Comparison of ENCODE assay signal across 8 mouse cellular contexts in genomic region chr14:54685471-54685870, GRCm38 (mm10). TPM values are rescaled to one million over a fixed set of nuclear protein-coding genes. Genes with fewer than 3 reads are reported as not detected.
DNase-seq lines count a peak whose midpoint lies in the region; ATAC-seq and TF ChIP-seq lines count a peak whose summit lies in the region.

No protein-coding gene starts in this region.

- no peak for TF ChIP-seq CTCF in spleen, adult 2 months (IDR thresholded peaks at IDR 0.05; ENCODE audit: extremely low read depth, insufficient read depth, insufficient read length, insufficient replicate concordance)
- no peak for TF ChIP-seq CTCF in liver, adult 2 months (IDR thresholded peaks at IDR 0.05; ENCODE audit: low read depth, low read length)

- H3K9me3 ChIP-seq in forebrain, embryonic 11.5 days (ENCODE audit: control insufficient read depth, low read length): no peaks in the 10 kb centered on the region
- no peaks in the 10 kb centered on the region for H3K9me3 ChIP-seq in stomach, embryonic 16.5 days (replicated peaks; ENCODE audit: control insufficient read depth, low read length)

- DNase-seq in spleen, adult 2 months (ENCODE audit: low read depth in 1 of 2, low spot score in 2 of 2): no peak
- no peak for DNase-seq in spleen, adult 18-20 months
- DNase-seq in forebrain, embryonic 11.5 days (ENCODE audit: low spot score): no peak
- peak; percentile 52 for DNase-seq in liver, adult 2 months (ENCODE audit: extremely low read depth, low read depth, low spot score)
- DNase-seq in retina, embryonic 14.5 days (ENCODE audit: low spot score): no peak
- no peak for DNase-seq in left cerebral cortex, adult 18-20 months (ENCODE audit: low spot score in 2 of 2)
- DNase-seq in frontal cortex, postnatal 14 days (ENCODE audit: low spot score in 2 of 2): no peak

- TF ChIP-seq POLR2A in spleen, adult 2 months (IDR thresholded peaks at IDR 0.05; ENCODE audit: low read depth, low read length): no peak
- no peak for TF ChIP-seq POLR2A in liver, adult 2 months (IDR thresholded peaks at IDR 0.05; ENCODE audit: extremely low read depth, insufficient read depth, low read length)

- peaks cover 27% of the 10 kb centered on the region; the same call in 1 of the 2 replicates for H3K79me2 ChIP-seq in liver, adult 2 months (ENCODE audit: control insufficient read depth, insufficient read depth, low read length)

- H3K4me1 ChIP-seq in spleen, adult 2 months (ENCODE audit: control insufficient read depth, insufficient read depth, insufficient read length): no peaks in the 10 kb centered on the region; the same call in 1 of the 2 replicates
- H3K4me1 ChIP-seq in forebrain, embryonic 11.5 days (replicated peaks; ENCODE audit: control insufficient read depth, insufficient read depth, low read length): peaks cover 5% of the 10 kb centered on the region; the same call in 1 of the 2 replicates
- H3K4me1 ChIP-seq in liver, adult 2 months (ENCODE audit: control insufficient read depth, insufficient read depth, low read length): peaks cover 7% of the 10 kb centered on the region
- H3K4me1 ChIP-seq in stomach, embryonic 16.5 days (ENCODE audit: control insufficient read depth, insufficient read depth, low read length): peaks cover 18% of the 10 kb centered on the region

- ATAC-seq in forebrain, embryonic 11.5 days (replicated peaks; ENCODE audit: low FRiP score): 0 out of 2 replicates have a peak, but pooled peaks have one; percentile 1
- no peak for ATAC-seq in stomach, embryonic 16.5 days (ENCODE audit: insufficient read depth, low FRiP score)

- no peaks in the 10 kb centered on the region for H3K27me3 ChIP-seq in spleen, adult 2 months (ENCODE audit: control insufficient read depth, insufficient read depth, low read length)
- no peaks in the 10 kb centered on the region for H3K27me3 ChIP-seq in forebrain, embryonic 11.5 days (ENCODE audit: control insufficient read depth, insufficient read depth, low read length)
- H3K27me3 ChIP-seq in liver, adult 2 months (ENCODE audit: control insufficient read depth, insufficient read depth, low read length): no peaks in the 10 kb centered on the region
- no peaks in the 10 kb centered on the region for H3K27me3 ChIP-seq in stomach, embryonic 16.5 days (ENCODE audit: control insufficient read depth, insufficient read depth, low read length)

- peaks cover 11% of the 10 kb centered on the region for H3K36me3 ChIP-seq in spleen, adult 2 months (ENCODE audit: control insufficient read depth, insufficient read depth, low read length)
- peaks cover under 1% of the 10 kb centered on the region for H3K36me3 ChIP-seq in forebrain, embryonic 11.5 days (ENCODE audit: control insufficient read depth, insufficient read depth, low read length)
- peaks cover 25% of the 10 kb centered on the region for H3K36me3 ChIP-seq in liver, adult 2 months (ENCODE audit: control insufficient read depth, insufficient read depth, low read length)
- no peaks in the 10 kb centered on the region; the same call in 1 of the 2 replicates for H3K36me3 ChIP-seq in stomach, embryonic 16.5 days (ENCODE audit: control insufficient read depth, insufficient read depth, low read length)

- 2% methylated on average over 8 of the region's 8 CpGs for WGBS in spleen, adult 2 months
- 15% methylated on average over 8 of the region's 8 CpGs for WGBS in forebrain, embryonic 11.5 days
- under 1% methylated on average over 8 of the region's 8 CpGs for WGBS in liver, adult 2 months
- WGBS in stomach, embryonic 16.5 days: 5% methylated on average over 8 of the region's 8 CpGs

- H3K4me3 ChIP-seq in spleen, adult 2 months (ENCODE audit: extremely low read depth, insufficient read depth, insufficient read length): peak overlapping the region; percentile 98
- peak overlapping the region; percentile 75 for H3K4me3 ChIP-seq in forebrain, embryonic 11.5 days (ENCODE audit: low read depth, low read length)
- H3K4me3 ChIP-seq in liver, adult 2 months (ENCODE audit: insufficient read depth, low read depth, low read length): peak overlapping the region; percentile 90
- H3K4me3 ChIP-seq in stomach, embryonic 16.5 days (replicated peaks; ENCODE audit: low read length): peak overlapping the region; percentile 84

- peak overlapping the region; percentile 78 for H3K4me2 ChIP-seq in forebrain, embryonic 11.5 days (ENCODE audit: low read depth, low read length, severe bottlenecking)
- H3K4me2 ChIP-seq in stomach, embryonic 16.5 days (ENCODE audit: low read depth, low read length): peak overlapping the region; percentile 86

- H3K27ac ChIP-seq in spleen, adult 2 months (ENCODE audit: insufficient read depth, low read length): no peak overlapping the region
- H3K27ac ChIP-seq in forebrain, embryonic 11.5 days (ENCODE audit: low read depth, low read length): no peak overlapping the region
- H3K27ac ChIP-seq in liver, adult 2 months (replicated peaks; ENCODE audit: insufficient read depth, low read depth, low read length): peak overlapping the region; percentile 96
- peak overlapping the region; percentile 97 for H3K27ac ChIP-seq in stomach, embryonic 16.5 days (ENCODE audit: low read length)

- H3K9ac ChIP-seq in forebrain, embryonic 11.5 days (ENCODE audit: low read length): peak overlapping the region; percentile 92
- peak overlapping the region; percentile 96 for H3K9ac ChIP-seq in liver, adult 2 months (ENCODE audit: low read depth, low read length)
- H3K9ac ChIP-seq in stomach, embryonic 16.5 days (ENCODE audit: low read length): peak overlapping the region; percentile 95

RNA-seq across cellular contexts. Expression of gene 1700123O20Rik, which starts 0.5 kb away (rescaled TPM):
- polyA plus RNA-seq in spleen, adult 2 months (2012; rRNA removed): 32.9 and 66.9 TPM in 2 replicates
- polyA plus RNA-seq in forebrain, embryonic 11.5 days (2014; fragmentation: Nextera tagmentation; extraction: Ambion mirVana): 89.9 and 94.4 TPM in 2 replicates
- 30.6 and 36.0 TPM in 2 replicates for total RNA-seq in liver, adult 2 months (2014; rRNA removed)
- polyA plus RNA-seq in liver, adult 2 months (2012; rRNA removed): 36.7 and 39.0 TPM in 2 replicates
- polyA plus RNA-seq in stomach, embryonic 16.5 days (2015; fragmentation: Nextera tagmentation; extraction: Ambion mirVana): 68.3 and 76.6 TPM in 2 replicates
- 10 to 100 TPM; 22.9 to 25.8 TPM for total RNA-seq in left cerebral cortex, adult 18-20 months (2021)

RNA-seq across cellular contexts. Expression of gene Acin1, which starts 1.3 kb away (rescaled TPM):
- 126 and 130 TPM in 2 replicates for polyA plus RNA-seq in spleen, adult 2 months (2012; rRNA removed)
- 150 and 160 TPM in 2 replicates for polyA plus RNA-seq in forebrain, embryonic 11.5 days (2014; fragmentation: Nextera tagmentation; extraction: Ambion mirVana)
- total RNA-seq in liver, adult 2 months (2014; rRNA removed): 39.7 and 44.3 TPM in 2 replicates
- polyA plus RNA-seq in liver, adult 2 months (2012; rRNA removed): 39.0 and 49.1 TPM in 2 replicates
- 89.1 and 101 TPM in 2 replicates for polyA plus RNA-seq in stomach, embryonic 16.5 days (2015; fragmentation: Nextera tagmentation; extraction: Ambion mirVana)
- total RNA-seq in left cerebral cortex, adult 18-20 months (2021): 100 to 1,000 TPM; 193 to 195 TPM

RNA-seq across cellular contexts. Expression of gene Gm29776, which starts 13.2 kb away (rescaled TPM):
- polyA plus RNA-seq in spleen, adult 2 months (2012; rRNA removed): 0.04 and 0.07 TPM in 2 replicates
- polyA plus RNA-seq in forebrain, embryonic 11.5 days (2014; fragmentation: Nextera tagmentation; extraction: Ambion mirVana): 0.17 and 0.23 TPM in 2 replicates
- total RNA-seq in liver, adult 2 months (2014; rRNA removed): not detected in 2 replicates
- polyA plus RNA-seq in liver, adult 2 months (2012; rRNA removed): not detected in 2 replicates
- polyA plus RNA-seq in stomach, embryonic 16.5 days (2015; fragmentation: Nextera tagmentation; extraction: Ambion mirVana): 0.15 and 0.19 TPM in 2 replicates
- total RNA-seq in left cerebral cortex, adult 18-20 months (2021): not detected

RNA-seq across cellular contexts. Expression of gene Cebpe, which starts 26.5 kb away (rescaled TPM):
- polyA plus RNA-seq in spleen, adult 2 months (2012; rRNA removed): 5.2 and 5.9 TPM in 2 replicates
- polyA plus RNA-seq in forebrain, embryonic 11.5 days (2014; fragmentation: Nextera tagmentation; extraction: Ambion mirVana): not detected in 2 replicates
- total RNA-seq in liver, adult 2 months (2014; rRNA removed): 5.6 and 7.9 TPM in 2 replicates
- polyA plus RNA-seq in liver, adult 2 months (2012; rRNA removed): 12.4 and 12.9 TPM in 2 replicates
- polyA plus RNA-seq in stomach, embryonic 16.5 days (2015; fragmentation: Nextera tagmentation; extraction: Ambion mirVana): 0.88 and 1.2 TPM in 2 replicates
- total RNA-seq in left cerebral cortex, adult 18-20 months (2021): not detected

RNA-seq across cellular contexts. Expression of gene Cdh24, which starts 44.3 kb away (rescaled TPM):
- 7.3 and 10.8 TPM in 2 replicates for polyA plus RNA-seq in spleen, adult 2 months (2012; rRNA removed)
- polyA plus RNA-seq in forebrain, embryonic 11.5 days (2014; fragmentation: Nextera tagmentation; extraction: Ambion mirVana): 10.5 and 12.3 TPM in 2 replicates
- total RNA-seq in liver, adult 2 months (2014; rRNA removed): 0.09 and 0.27 TPM in 2 replicates
- 0.37 and 0.73 TPM in 2 replicates for polyA plus RNA-seq in liver, adult 2 months (2012; rRNA removed)
- 1.6 and 2.2 TPM in 2 replicates for polyA plus RNA-seq in stomach, embryonic 16.5 days (2015; fragmentation: Nextera tagmentation; extraction: Ambion mirVana)
- total RNA-seq in left cerebral cortex, adult 18-20 months (2021): 1 to 10 TPM; 8.4 to 9.2 TPM

Comparison
In these comparisons a context has a peak if more than half of its experiments do, and no peak if none do; other contexts are left out.
1. H3K27ac ChIP-seq: peak in liver, adult 2 months (single experiment) and stomach, embryonic 16.5 days (single experiment); none in spleen, adult 2 months (single experiment) and forebrain, embryonic 11.5 days (single experiment).
2. Peak in every context shown above with its lines, with median percentiles within 50 percentile points of each other: H3K4me3 ChIP-seq and H3K9ac ChIP-seq.